Mouse (Mus musculus) lung, adult 2 months (tissue): ENCODE measurements around the gene Fam155a.

Experiments used
- CTCF ChIP-seq: fragments of 200-500 bp; IDR thresholded peaks from 2 replicates; pipeline ENCODE4 v1.5.1; 2011; ENCODE audit warnings: mild to moderate bottlenecking, low read length, control low read depth; ENCODE audit not compliant: insufficient read depth
- POLR2A ChIP-seq: fragments of 200-500 bp; IDR thresholded peaks from 2 replicates; pipeline ENCODE4 v1.6.1; 2011; ENCODE audit warnings: low read depth, mild to moderate bottlenecking, control low read depth, low read length, borderline replicate concordance; ENCODE audit errors: extremely low read depth

DNA sequence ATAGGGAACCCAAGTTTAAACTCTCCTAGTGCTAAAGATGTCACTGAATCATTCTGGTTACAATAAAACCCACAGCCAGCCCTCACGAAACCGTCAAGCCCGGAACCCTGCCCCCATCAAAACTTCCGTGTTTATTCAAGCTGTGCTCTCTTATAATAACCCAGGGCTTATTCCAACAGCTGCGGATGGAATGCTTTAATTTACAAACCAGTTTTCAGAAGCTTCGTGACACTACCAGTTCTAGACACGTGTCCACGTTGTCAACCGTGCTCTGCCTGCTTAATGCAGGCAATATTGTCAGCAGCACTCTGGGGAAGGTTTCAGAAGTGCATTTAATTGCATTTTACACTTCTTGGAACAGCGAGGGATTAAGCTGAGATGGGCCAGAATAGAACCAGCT lies 603.0 kb downstream of the Fam155a start:
- TF ChIP-seq POLR2A (no peak), CTCF (no peak)
